Mouse (Mus musculus): ENCODE data around the gene Clcn3. TPM values are rescaled to one million over a fixed set of nuclear protein-coding genes. Genes with fewer than 3 reads are reported as not detected.
"Not testable (repeated sequence)": the region's sequence is repeated elsewhere in the genome, so short reads cannot be mapped to it uniquely, and the experiment has no call there.

The Clcn3 gene
- polyA plus RNA-seq (2015; fragmentation: Nextera tagmentation; extraction: Ambion mirVana) = 51.4 and 55.6 TPM in 2 replicates

GRCm38 (mm10) chr8:60982701-60983687 is at the start of gene Clcn3:
Gene Clcn3, minus strand, starts transcription at chr8:60983300.
- under 1% methylated on average over 101 of the region's 101 CpGs for WGBS
- H3K27ac ChIP-seq (replicated peaks) = peak within 1 kb of the TSS; percentile 88
- peak within 1 kb of the TSS; percentile 99 for H3K4me2 ChIP-seq
- H3K9ac ChIP-seq = peak within 1 kb of the TSS; percentile 84
- peak; percentile 99 for ATAC-seq (ENCODE audit: low read depth)
- peak within 1 kb of the TSS; percentile 87 for H3K4me3 ChIP-seq
- H3K36me3 ChIP-seq = no peaks in the 10 kb centered on the region
- H3K9me3 ChIP-seq = no peaks in the 10 kb centered on the region
- peaks cover 19% of the 10 kb centered on the region for H3K4me1 ChIP-seq (replicated peaks)
- H3K27me3 ChIP-seq = no peaks in the 10 kb centered on the region

GRCm38 (mm10) chr8:60996468-60996867 is 13.4 kb upstream of the Clcn3 start:
- Histone ChIP-seq H3K36me3 (no peaks in the 10 kb centered on the region), H3K9ac (no peak overlapping the region), H3K27me3 (no peaks in the 10 kb centered on the region), H3K4me3 (no peak overlapping the region), H3K4me1 (replicated peaks) (peaks cover 20% of the 10 kb centered on the region), H3K4me2 (no peak overlapping the region), H3K27ac (replicated peaks) (no peak overlapping the region), H3K9me3 (no peaks in the 10 kb centered on the region)
- WGBS = 90% methylated on average over 3 of the region's 3 CpGs
- ATAC-seq (ENCODE audit: low read depth) = no peak

GRCm38 (mm10) chr8:60993639-60993986 is 10.5 kb upstream of the Clcn3 start:
- H3K27ac ChIP-seq (replicated peaks) = peak overlapping the region; percentile 92
- no peak; the same call in 1 of the 2 replicates for ATAC-seq (ENCODE audit: low read depth)
- peak overlapping the region; percentile 68 for H3K4me3 ChIP-seq
- H3K9me3 ChIP-seq = no peaks in the 10 kb centered on the region
- peaks cover 20% of the 10 kb centered on the region for H3K4me1 ChIP-seq (replicated peaks)
- peak overlapping the region; percentile 79 for H3K9ac ChIP-seq
- H3K36me3 ChIP-seq = no peaks in the 10 kb centered on the region
- H3K27me3 ChIP-seq = no peaks in the 10 kb centered on the region
- peak overlapping the region; percentile 86 for H3K4me2 ChIP-seq
- 6% methylated on average over 12 of the region's 12 CpGs for WGBS

- H3K4me2 ChIP-seq = peak within 1 kb of the TSS; percentile 86
- no peaks in the 10 kb centered on the region for H3K9me3 ChIP-seq
- H3K4me3 ChIP-seq = peak within 1 kb of the TSS; percentile 68
- peak within 1 kb of the TSS; percentile 79 for H3K9ac ChIP-seq
- no peaks in the 10 kb centered on the region for H3K36me3 ChIP-seq
- peak within 1 kb of the TSS; percentile 92 for H3K27ac ChIP-seq (replicated peaks)
- peaks cover 20% of the 10 kb centered on the region for H3K4me1 ChIP-seq (replicated peaks)
- no peaks in the 10 kb centered on the region for H3K27me3 ChIP-seq
- WGBS = under 1% methylated on average over 57 of the region's 57 CpGs
- peak; percentile 96 for ATAC-seq (ENCODE audit: low read depth)
Observed at GRCm38 (mm10) chr8:60992910-60993638, 10.0 kb upstream of the Clcn3 start, which contains the start of gene Nek1. Gene Nek1, plus strand, starts transcription at chr8:60993195.

- Histone ChIP-seq H3K9me3 (no peaks in the 10 kb centered on the region), H3K27me3 (no peaks in the 10 kb centered on the region), H3K36me3 (no peaks in the 10 kb centered on the region), H3K4me1 (replicated peaks) (peaks cover 20% of the 10 kb centered on the region), H3K27ac (replicated peaks) (peak overlapping the region; percentile 92), H3K4me2 (peak overlapping the region; percentile 86), H3K4me3 (peak overlapping the region; percentile 68), H3K9ac (peak overlapping the region; percentile 74)
- WGBS = under 1% methylated on average over 16 of the region's 16 CpGs
- ATAC-seq (ENCODE audit: low read depth) = no peak; the same call in 1 of the 2 replicates
Observed at GRCm38 (mm10) chr8:60992561-60992909, 9.4 kb upstream of the Clcn3 start.

- H3K4me1 ChIP-seq (replicated peaks) = peaks cover 19% of the 10 kb centered on the region
- peak overlapping the region; percentile 99 for H3K4me2 ChIP-seq
- ATAC-seq (ENCODE audit: low read depth); H3K9ac ChIP-seq; H3K9me3 ChIP-seq; H3K36me3 ChIP-seq; H3K27ac ChIP-seq (replicated peaks); H3K4me3 ChIP-seq; H3K27me3 ChIP-seq: not testable (repeated sequence)
- WGBS = 85% methylated on average over 17 of the region's 17 CpGs
Observed at GRCm38 (mm10) chr8:60984260-60985010, 1.3 kb upstream of the Clcn3 start.

- no peaks in the 10 kb centered on the region for H3K9me3 ChIP-seq
- peak; percentile 71 for ATAC-seq (ENCODE audit: low read depth)
- 6% methylated on average over 9 of the region's 9 CpGs for WGBS
Observed at GRCm38 (mm10) chr8:60983688-60984079, 584 bp upstream of the Clcn3 start.

GRCm38 (mm10) chr8:60981388-60981787 is 1.7 kb downstream of the Clcn3 start:
- H3K4me2 ChIP-seq = peak overlapping the region; percentile 99
- peaks cover 19% of the 10 kb centered on the region for H3K4me1 ChIP-seq (replicated peaks)
- ATAC-seq (ENCODE audit: low read depth) = no peak
- WGBS = 72% methylated on average over 1 of the region's 1 CpGs
- H3K4me3 ChIP-seq = no peak overlapping the region
- H3K9me3 ChIP-seq = no peaks in the 10 kb centered on the region
- H3K27me3 ChIP-seq = no peaks in the 10 kb centered on the region
- no peak overlapping the region for H3K9ac ChIP-seq
- H3K27ac ChIP-seq (replicated peaks) = no peak overlapping the region
- no peaks in the 10 kb centered on the region for H3K36me3 ChIP-seq

More at GRCm38 (mm10) chr8:60983688-60984079, 584 bp upstream of the Clcn3 start:
- no peaks in the 10 kb centered on the region for H3K27me3 ChIP-seq
- peaks cover 19% of the 10 kb centered on the region for H3K4me1 ChIP-seq (replicated peaks)
- H3K4me3 ChIP-seq = peak overlapping the region; percentile 87
- H3K9ac ChIP-seq = peak overlapping the region; percentile 73
- no peaks in the 10 kb centered on the region for H3K36me3 ChIP-seq
- peak overlapping the region; percentile 88 for H3K27ac ChIP-seq (replicated peaks)
- H3K4me2 ChIP-seq = peak overlapping the region; percentile 99

GRCm38 (mm10) chr8:60978496-60978895 is 4.6 kb downstream of the Clcn3 start:
- Histone ChIP-seq H3K36me3 (no peaks in the 10 kb centered on the region), H3K9ac (no peak overlapping the region), H3K4me2 (no peak overlapping the region), H3K4me3 (no peak overlapping the region), H3K9me3 (no peaks in the 10 kb centered on the region), H3K4me1 (replicated peaks) (peaks cover 19% of the 10 kb centered on the region), H3K27ac (replicated peaks) (no peak overlapping the region), H3K27me3 (no peaks in the 10 kb centered on the region)
- 89% methylated on average over 5 of the region's 5 CpGs for WGBS
- ATAC-seq (ENCODE audit: low read depth) = no peak

- Histone ChIP-seq H3K9ac (no peak overlapping the region), H3K27me3 (no peaks in the 10 kb centered on the region), H3K4me3 (no peak overlapping the region), H3K36me3 (no peaks in the 10 kb centered on the region), H3K4me2 (no peak overlapping the region), H3K9me3 (no peaks in the 10 kb centered on the region), H3K4me1 (replicated peaks) (peaks cover 20% of the 10 kb centered on the region), H3K27ac (replicated peaks) (no peak overlapping the region)
- 75% methylated on average over 9 of the region's 9 CpGs for WGBS
- no peak for ATAC-seq (ENCODE audit: low read depth)
Observed at GRCm38 (mm10) chr8:60976818-60977217, 6.3 kb downstream of the Clcn3 start.

GRCm38 (mm10) chr8:60974837-60975236 is 8.3 kb downstream of the Clcn3 start:
- Histone ChIP-seq H3K27ac (replicated peaks) (no peak overlapping the region), H3K4me2 (no peak overlapping the region), H3K4me1 (replicated peaks) (peaks cover 13% of the 10 kb centered on the region), H3K36me3 (no peaks in the 10 kb centered on the region), H3K4me3 (no peak overlapping the region), H3K27me3 (no peaks in the 10 kb centered on the region), H3K9ac (no peak overlapping the region), H3K9me3 (no peaks in the 10 kb centered on the region)
- WGBS = 88% methylated on average over 2 of the region's 2 CpGs
- no peak for ATAC-seq (ENCODE audit: low read depth)

All from neural tube, embryonic 13.5 days (tissue).